Mouse (Mus musculus): ENCODE data around the gene Wscd2. TPM values are rescaled to one million over a fixed set of nuclear protein-coding genes. Genes with fewer than 3 reads are reported as not detected.

Wscd2 gene
- polyA plus RNA-seq, 1 experiment from 2014 or later = 7.6 TPM

DNA sequence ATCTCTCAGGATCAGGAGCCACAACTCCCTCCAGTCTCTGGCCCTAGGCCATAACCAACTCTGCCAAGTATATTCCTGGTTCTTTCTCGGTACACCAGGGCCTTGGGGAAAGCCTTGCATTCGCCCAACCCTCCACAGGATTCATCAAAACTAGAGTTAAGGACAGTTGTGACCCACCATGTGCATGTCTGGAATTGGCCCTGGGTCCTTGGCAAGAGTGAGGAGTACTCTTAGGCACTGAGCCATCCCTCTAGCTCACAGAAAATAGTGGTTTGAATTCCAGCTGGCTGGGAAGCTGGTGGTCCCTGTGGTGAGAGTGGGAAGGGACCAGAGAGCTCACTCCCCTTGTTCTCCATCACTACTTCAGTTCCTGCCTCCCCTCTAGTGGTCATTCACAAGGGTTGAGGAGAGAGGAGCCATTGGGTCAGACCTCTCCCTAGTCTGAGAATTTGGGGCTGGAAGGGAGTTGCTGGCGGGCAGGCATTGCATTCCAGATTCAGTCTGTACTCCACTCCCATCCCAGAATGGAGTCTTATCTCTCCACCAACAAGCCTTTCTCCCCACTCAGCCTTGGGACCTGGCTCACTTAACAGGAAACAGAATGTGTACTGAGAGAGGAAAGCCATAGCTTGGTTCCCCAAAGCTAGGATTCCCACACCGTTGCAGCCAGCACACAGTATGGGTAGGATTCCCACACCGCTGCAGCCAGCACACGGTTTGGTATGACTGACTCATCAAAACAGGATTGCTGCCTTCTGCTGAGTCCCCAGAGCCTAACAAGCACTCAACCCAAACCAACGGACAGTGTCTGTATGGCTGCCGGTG lies 117.0 kb downstream of the Wscd2 start:
- Histone ChIP-seq H3K9me3 (ENCODE audit: control insufficient read depth, low read length) (no peaks in the 10 kb centered on the region), H3K4me1 (replicated peaks; ENCODE audit: control insufficient read depth, insufficient read depth, low read length) (no peaks in the 10 kb centered on the region), H3K4me3 (ENCODE audit: low read depth, low read length) (no peak overlapping the region), H3K27ac (ENCODE audit: low read depth, low read length) (no peak overlapping the region), H3K27me3 (ENCODE audit: control insufficient read depth, insufficient read depth, low read length) (no peaks in the 10 kb centered on the region), H3K9ac (ENCODE audit: low read length) (no peak overlapping the region), H3K4me2 (ENCODE audit: low read depth, low read length, severe bottlenecking) (no peak overlapping the region), H3K36me3 (ENCODE audit: control insufficient read depth, insufficient read depth, low read length) (no peaks in the 10 kb centered on the region)
- DNase-seq (ENCODE audit: low spot score) (no peak), ATAC-seq (replicated peaks; ENCODE audit: low FRiP score) (no peak)
- WGBS = 83% methylated on average over 8 of the region's 8 CpGs

- H3K4me2 ChIP-seq (ENCODE audit: low read depth, low read length, severe bottlenecking) = no peak overlapping the region
- no peak for DNase-seq (ENCODE audit: low spot score)
- H3K27ac ChIP-seq (ENCODE audit: low read depth, low read length) = no peak overlapping the region
- no peak for ATAC-seq (replicated peaks; ENCODE audit: low FRiP score)
- H3K4me1 ChIP-seq (replicated peaks; ENCODE audit: control insufficient read depth, insufficient read depth, low read length) = no peaks in the 10 kb centered on the region
- H3K9me3 ChIP-seq (ENCODE audit: control insufficient read depth, low read length) = no peaks in the 10 kb centered on the region
- no peak overlapping the region for H3K9ac ChIP-seq (ENCODE audit: low read length)
- H3K36me3 ChIP-seq (ENCODE audit: control insufficient read depth, insufficient read depth, low read length) = no peaks in the 10 kb centered on the region
- WGBS = 33% methylated on average over 13 of the region's 13 CpGs
- H3K27me3 ChIP-seq (ENCODE audit: control insufficient read depth, insufficient read depth, low read length) = no peaks in the 10 kb centered on the region
- no peak overlapping the region for H3K4me3 ChIP-seq (ENCODE audit: low read depth, low read length)
These were observed 117.9 kb downstream of the Wscd2 start for GRCm38 (mm10) chr5:113607941-113608431.

GRCm38 (mm10) chr5:113608511-113608910 lies 118.4 kb downstream of the Wscd2 start:
- Histone ChIP-seq H3K27me3 (ENCODE audit: control insufficient read depth, insufficient read depth, low read length) (no peaks in the 10 kb centered on the region), H3K27ac (ENCODE audit: low read depth, low read length) (no peak overlapping the region), H3K36me3 (ENCODE audit: control insufficient read depth, insufficient read depth, low read length) (no peaks in the 10 kb centered on the region), H3K4me3 (ENCODE audit: low read depth, low read length) (no peak overlapping the region), H3K9ac (ENCODE audit: low read length) (no peak overlapping the region), H3K4me2 (ENCODE audit: low read depth, low read length, severe bottlenecking) (no peak overlapping the region), H3K9me3 (ENCODE audit: control insufficient read depth, low read length) (no peaks in the 10 kb centered on the region), H3K4me1 (replicated peaks; ENCODE audit: control insufficient read depth, insufficient read depth, low read length) (no peaks in the 10 kb centered on the region)
- 81% methylated on average over 8 of the region's 8 CpGs for WGBS
- no peak for ATAC-seq (replicated peaks; ENCODE audit: low FRiP score)
- no peak for DNase-seq (ENCODE audit: low spot score)

- DNase-seq (ENCODE audit: low spot score) = no peak
- Histone ChIP-seq H3K27ac (ENCODE audit: low read depth, low read length) (no peak overlapping the region), H3K4me1 (replicated peaks; ENCODE audit: control insufficient read depth, insufficient read depth, low read length) (no peaks in the 10 kb centered on the region), H3K27me3 (ENCODE audit: control insufficient read depth, insufficient read depth, low read length) (no peaks in the 10 kb centered on the region), H3K4me3 (ENCODE audit: low read depth, low read length) (no peak overlapping the region), H3K4me2 (ENCODE audit: low read depth, low read length, severe bottlenecking) (no peak overlapping the region), H3K36me3 (ENCODE audit: control insufficient read depth, insufficient read depth, low read length) (no peaks in the 10 kb centered on the region), H3K9ac (ENCODE audit: low read length) (no peak overlapping the region), H3K9me3 (ENCODE audit: control insufficient read depth, low read length) (no peaks in the 10 kb centered on the region)
- no peak for ATAC-seq (replicated peaks; ENCODE audit: low FRiP score)
- 81% methylated on average over 5 of the region's 5 CpGs for WGBS
These were observed 119.8 kb downstream of the Wscd2 start for GRCm38 (mm10) chr5:113609891-113610290.

- no peak for DNase-seq (ENCODE audit: low spot score)
- Histone ChIP-seq H3K27me3 (ENCODE audit: control insufficient read depth, insufficient read depth, low read length) (no peaks in the 10 kb centered on the region), H3K9ac (ENCODE audit: low read length) (no peak overlapping the region), H3K4me1 (replicated peaks; ENCODE audit: control insufficient read depth, insufficient read depth, low read length) (no peaks in the 10 kb centered on the region), H3K4me2 (ENCODE audit: low read depth, low read length, severe bottlenecking) (no peak overlapping the region), H3K9me3 (ENCODE audit: control insufficient read depth, low read length) (no peaks in the 10 kb centered on the region), H3K4me3 (ENCODE audit: low read depth, low read length) (no peak overlapping the region), H3K27ac (ENCODE audit: low read depth, low read length) (no peak overlapping the region), H3K36me3 (ENCODE audit: control insufficient read depth, insufficient read depth, low read length) (no peaks in the 10 kb centered on the region)
- 60% methylated on average over 6 of the region's 6 CpGs for WGBS
- no peak for ATAC-seq (replicated peaks; ENCODE audit: low FRiP score)
These were observed 120.4 kb downstream of the Wscd2 start for GRCm38 (mm10) chr5:113610490-113610889.

- H3K27ac ChIP-seq (ENCODE audit: low read depth, low read length) = no peak overlapping the region
- no peaks in the 10 kb centered on the region for H3K9me3 ChIP-seq (ENCODE audit: control insufficient read depth, low read length)
- no peaks in the 10 kb centered on the region for H3K4me1 ChIP-seq (replicated peaks; ENCODE audit: control insufficient read depth, insufficient read depth, low read length)
- ATAC-seq (replicated peaks; ENCODE audit: low FRiP score) (no peak), DNase-seq (ENCODE audit: low spot score) (no peak)
- no peak overlapping the region for H3K4me2 ChIP-seq (ENCODE audit: low read depth, low read length, severe bottlenecking)
- no peak overlapping the region for H3K9ac ChIP-seq (ENCODE audit: low read length)
- WGBS = 85% methylated on average over 6 of the region's 6 CpGs
- H3K27me3 ChIP-seq (ENCODE audit: control insufficient read depth, insufficient read depth, low read length) = no peaks in the 10 kb centered on the region
- H3K4me3 ChIP-seq (ENCODE audit: low read depth, low read length) = no peak overlapping the region
- H3K36me3 ChIP-seq (ENCODE audit: control insufficient read depth, insufficient read depth, low read length) = no peaks in the 10 kb centered on the region
These were observed 121.0 kb downstream of the Wscd2 start for GRCm38 (mm10) chr5:113611131-113611530.

- Histone ChIP-seq H3K4me1 (replicated peaks; ENCODE audit: control insufficient read depth, insufficient read depth, low read length) (no peaks in the 10 kb centered on the region), H3K9ac (ENCODE audit: low read length) (no peak overlapping the region), H3K36me3 (ENCODE audit: control insufficient read depth, insufficient read depth, low read length) (no peaks in the 10 kb centered on the region), H3K4me2 (ENCODE audit: low read depth, low read length, severe bottlenecking) (no peak overlapping the region), H3K9me3 (ENCODE audit: control insufficient read depth, low read length) (no peaks in the 10 kb centered on the region), H3K27ac (ENCODE audit: low read depth, low read length) (no peak overlapping the region), H3K4me3 (ENCODE audit: low read depth, low read length) (no peak overlapping the region), H3K27me3 (ENCODE audit: control insufficient read depth, insufficient read depth, low read length) (no peaks in the 10 kb centered on the region)
- 84% methylated on average over 12 of the region's 12 CpGs for WGBS
- no peak for ATAC-seq (replicated peaks; ENCODE audit: low FRiP score)
- DNase-seq (ENCODE audit: low spot score) = no peak
These were observed 121.7 kb downstream of the Wscd2 start for GRCm38 (mm10) chr5:113611771-113612233.

DNA sequence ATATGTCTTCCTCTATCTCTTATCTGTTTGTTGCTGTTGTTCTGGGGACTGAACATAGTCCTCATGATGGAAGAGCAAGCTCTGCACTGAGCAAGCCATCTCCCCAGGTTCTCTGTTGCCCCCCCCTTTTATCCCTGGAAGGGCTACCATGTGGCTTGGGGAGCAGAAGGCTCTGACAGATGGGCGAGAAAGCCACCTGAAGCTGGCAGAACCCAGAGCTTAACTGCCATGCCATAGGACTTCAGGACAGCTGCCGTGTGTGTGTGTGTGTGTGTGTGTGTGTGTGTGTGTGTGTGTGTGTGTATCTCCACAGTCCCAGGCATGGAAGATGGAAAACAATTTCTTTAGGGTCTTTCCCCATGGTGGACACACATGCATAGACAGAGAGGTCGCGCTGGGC lies 128.6 kb downstream of the Wscd2 start:
- DNase-seq (ENCODE audit: low spot score) (no peak), ATAC-seq (replicated peaks; ENCODE audit: low FRiP score) (no peak)
- Histone ChIP-seq H3K27ac (ENCODE audit: low read depth, low read length) (no peak overlapping the region), H3K9ac (ENCODE audit: low read length) (no peak overlapping the region), H3K27me3 (ENCODE audit: control insufficient read depth, insufficient read depth, low read length) (no peaks in the 10 kb centered on the region), H3K4me1 (replicated peaks; ENCODE audit: control insufficient read depth, insufficient read depth, low read length) (no peaks in the 10 kb centered on the region; the same call in 1 of the 2 replicates), H3K4me3 (ENCODE audit: low read depth, low read length) (no peak overlapping the region), H3K4me2 (ENCODE audit: low read depth, low read length, severe bottlenecking) (no peak overlapping the region), H3K36me3 (ENCODE audit: control insufficient read depth, insufficient read depth, low read length) (no peaks in the 10 kb centered on the region), H3K9me3 (ENCODE audit: control insufficient read depth, low read length) (no peaks in the 10 kb centered on the region)
- 92% methylated on average over 4 of the region's 4 CpGs for WGBS

DNA sequence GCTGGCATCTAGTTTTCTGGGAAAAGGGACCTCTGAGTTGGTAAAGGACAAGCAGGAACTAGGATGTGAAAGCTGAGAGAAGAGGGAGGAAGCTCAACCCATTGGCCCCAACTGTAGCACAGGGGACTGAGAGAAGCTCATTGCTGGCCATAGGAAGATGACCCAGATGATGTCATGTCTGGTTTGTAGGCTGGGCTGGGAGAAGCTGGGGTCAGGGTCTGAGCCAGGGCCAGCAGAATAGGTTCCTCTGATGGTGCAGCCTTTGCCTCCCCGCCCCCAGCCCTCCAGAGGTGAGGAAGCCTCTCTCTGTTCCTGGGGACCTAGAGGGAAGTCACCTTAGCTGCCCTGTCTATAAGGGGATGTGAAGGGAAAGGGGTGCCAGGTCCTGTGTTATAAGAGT lies 129.0 kb downstream of the Wscd2 start:
- 95% methylated on average over 1 of the region's 1 CpGs for WGBS

More for the DNA sequence above, 129.0 kb downstream of the Wscd2 start:
- Histone ChIP-seq H3K27me3 (ENCODE audit: control insufficient read depth, insufficient read depth, low read length) (no peaks in the 10 kb centered on the region), H3K36me3 (ENCODE audit: control insufficient read depth, insufficient read depth, low read length) (no peaks in the 10 kb centered on the region), H3K9me3 (ENCODE audit: control insufficient read depth, low read length) (no peaks in the 10 kb centered on the region), H3K4me1 (replicated peaks; ENCODE audit: control insufficient read depth, insufficient read depth, low read length) (no peaks in the 10 kb centered on the region; the same call in 1 of the 2 replicates), H3K4me2 (ENCODE audit: low read depth, low read length, severe bottlenecking) (no peak overlapping the region), H3K27ac (ENCODE audit: low read depth, low read length) (no peak overlapping the region), H3K9ac (ENCODE audit: low read length) (no peak overlapping the region), H3K4me3 (ENCODE audit: low read depth, low read length) (no peak overlapping the region)
- no peak for DNase-seq (ENCODE audit: low spot score)
- ATAC-seq (replicated peaks; ENCODE audit: low FRiP score) = no peak

All from forebrain, embryonic 11.5 days (tissue).